Mouse (Mus musculus) embryonic fibroblast, embryonic 13.5 days (primary cell): Measurements from ENCODE around the gene Zscan26.

Source experiments
- CTCF ChIP-seq: IDR thresholded peaks from 2 replicates; pipeline ENCODE4 v1.5.1; 2011; ENCODE audit warnings: mild to moderate bottlenecking, control low read depth, low read length, moderate library complexity, borderline replicate concordance; ENCODE audit not compliant: insufficient read depth
- POLR2A ChIP-seq: IDR thresholded peaks from 2 replicates; pipeline ENCODE4 v1.6.1; 2011; ENCODE audit warnings: low read depth, mild to moderate bottlenecking, control low read depth, low read length, moderate library complexity

DNA sequence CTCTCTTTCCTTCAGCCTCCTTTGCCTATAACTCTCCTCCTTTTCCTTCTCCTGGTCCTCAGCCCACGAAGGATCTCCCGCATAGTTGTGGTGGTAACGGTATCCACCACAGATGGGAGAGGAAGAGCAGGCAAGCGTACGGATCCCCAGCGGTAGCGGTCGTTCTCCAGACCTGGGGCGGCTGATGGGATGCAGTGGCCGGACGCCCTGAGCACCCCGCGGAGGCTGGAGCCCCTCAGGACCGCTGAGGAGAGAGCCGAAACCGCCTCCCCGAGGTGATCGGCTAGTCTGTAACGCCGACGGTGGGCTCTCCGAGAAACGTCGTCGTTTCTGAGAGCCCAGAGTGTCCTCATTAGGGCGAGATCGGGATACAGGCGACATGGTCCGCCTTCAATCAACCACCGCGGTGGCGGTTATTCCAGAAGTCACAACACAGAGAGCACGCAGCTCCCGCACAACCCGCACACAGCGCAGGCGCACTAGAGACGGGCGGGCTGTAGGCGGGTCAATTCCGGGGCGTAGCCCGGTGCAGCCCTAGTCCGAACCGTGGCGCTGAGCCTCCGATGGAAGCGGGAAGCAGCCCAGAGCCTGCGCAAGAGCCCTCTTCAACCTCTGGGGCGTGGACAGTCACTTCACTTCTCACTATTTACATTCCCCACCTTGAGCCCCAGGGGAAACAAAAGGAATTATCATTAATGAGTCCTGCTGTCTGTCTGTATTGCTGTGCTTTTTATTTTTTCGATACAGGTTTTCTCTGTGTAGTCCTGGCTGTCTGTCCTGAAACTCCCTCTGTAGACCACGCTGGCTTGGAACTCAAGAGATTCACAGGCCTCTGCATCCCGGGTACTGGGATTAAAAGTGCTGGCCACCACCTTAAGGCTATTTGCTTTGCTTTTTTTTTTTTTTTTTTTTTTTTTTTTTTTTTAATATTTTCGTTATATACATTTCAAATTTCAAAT, 14.8 kb upstream of the Zscan26 start, which contains the start of gene Nkapl:
- peak; percentile 91 for TF ChIP-seq POLR2A
- TF ChIP-seq CTCF: no peak
